Comparison of ENCODE assay signal across 24 mouse cellular contexts in genomic region chr14:73373606-73374005, GRCm38 (mm10). TPM values are rescaled to one million over a fixed set of nuclear protein-coding genes. Genes with fewer than 3 reads are reported as not detected.
DNase-seq lines count a peak whose midpoint lies in the region; ATAC-seq and TF ChIP-seq lines count a peak whose summit lies in the region.
"Had no signal": no experiment of that assay in that cellular context is flagged by ENCODE, and none has a peak within 500 bp of the region (broad histone marks: within the 10 kb centered on the region; RNA-seq: fewer than 3 reads in every experiment).

No protein-coding gene starts in this region.

- peaks cover 21% of the 10 kb centered on the region for H3K36me3 ChIP-seq in kidney, embryonic 14.5 days (ENCODE audit: control insufficient read depth, insufficient read depth, low read length)
- peaks cover 5% of the 10 kb centered on the region; the same call in 1 of the 2 replicates for H3K36me3 ChIP-seq in intestine, embryonic 16.5 days (ENCODE audit: control insufficient read depth, insufficient read depth, low read length)
- peaks cover 9% of the 10 kb centered on the region; the same call in 1 of the 2 replicates for H3K36me3 ChIP-seq in stomach, embryonic 15.5 days
- no peaks in the 10 kb centered on the region for H3K36me3 ChIP-seq in heart, embryonic 11.5 days (ENCODE audit: control insufficient read depth, insufficient read depth, low read length)

- H3K9ac ChIP-seq in kidney, embryonic 14.5 days (ENCODE audit: low read depth, low read length) = no peak overlapping the region
- H3K9ac ChIP-seq in intestine, embryonic 16.5 days (ENCODE audit: low read depth, low read length) = no peak overlapping the region
- H3K9ac ChIP-seq in stomach, embryonic 15.5 days = no peak overlapping the region
- no peak overlapping the region for H3K9ac ChIP-seq in heart, embryonic 11.5 days (ENCODE audit: low read depth, low read length)
- H3K9ac ChIP-seq: heart, embryonic 13.5 days; limb, embryonic 13.5 days; lung, embryonic 15.5 days; neural tube, embryonic 15.5 days had no signal

- DNase-seq in gastrocnemius, adult 2 months = no peak
- no peak for DNase-seq in gastrocnemius, adult 18-20 months (ENCODE audit: low spot score)
- DNase-seq in kidney, postnatal 14 days = peak; percentile 22
- no peak for DNase-seq in urinary bladder, postnatal 25 days (ENCODE audit: low spot score)
- DNase-seq: cerebellum, adult 11-12 months; embryo, embryonic 11 days; heart, postnatal 4 days; layer of hippocampus, adult 9-11 months; lung, postnatal 4 days; right cerebral cortex, postnatal 14 days; thymus, postnatal 25 days had no signal

- no peak overlapping the region for H3K4me2 ChIP-seq in kidney, embryonic 14.5 days (replicated peaks; ENCODE audit: low read depth, low read length)
- no peak overlapping the region for H3K4me2 ChIP-seq in intestine, embryonic 16.5 days (ENCODE audit: low read depth, low read length)
- H3K4me2 ChIP-seq in stomach, embryonic 15.5 days = no peak overlapping the region
- no peak overlapping the region for H3K4me2 ChIP-seq in heart, embryonic 11.5 days
- H3K4me2 ChIP-seq: heart, embryonic 13.5 days; limb, embryonic 13.5 days; lung, embryonic 15.5 days; neural tube, embryonic 15.5 days had no signal

- intact Hi-C loops in gastrocnemius, adult 2 months (cut with DNase I) = no loop called here

- no peaks in the 10 kb centered on the region for H3K27me3 ChIP-seq in kidney, embryonic 14.5 days (ENCODE audit: control insufficient read depth, insufficient read depth, low read length)
- no peaks in the 10 kb centered on the region for H3K27me3 ChIP-seq in intestine, embryonic 16.5 days (replicated peaks; ENCODE audit: control insufficient read depth, insufficient read depth, low read length)
- H3K27me3 ChIP-seq in stomach, embryonic 15.5 days (replicated peaks) = no peaks in the 10 kb centered on the region
- H3K27me3 ChIP-seq in heart, embryonic 11.5 days (ENCODE audit: control insufficient read depth, insufficient read depth, low read length) = no peaks in the 10 kb centered on the region
- H3K27me3 ChIP-seq: heart, embryonic 13.5 days; limb, embryonic 13.5 days; lung, embryonic 15.5 days; neural tube, embryonic 15.5 days; Patski had no signal

- no peaks in the 10 kb centered on the region for H3K9me3 ChIP-seq in kidney, embryonic 14.5 days (ENCODE audit: control insufficient read depth, low read length)
- H3K9me3 ChIP-seq in intestine, embryonic 16.5 days (ENCODE audit: control insufficient read depth, low read length) = no peaks in the 10 kb centered on the region
- H3K9me3 ChIP-seq in stomach, embryonic 15.5 days = no peaks in the 10 kb centered on the region
- H3K9me3 ChIP-seq in heart, embryonic 11.5 days (replicated peaks; ENCODE audit: control insufficient read depth, low read length) = no peaks in the 10 kb centered on the region
- H3K9me3 ChIP-seq: heart, embryonic 13.5 days; limb, embryonic 13.5 days; lung, embryonic 15.5 days; neural tube, embryonic 15.5 days had no signal

- WGBS in kidney, embryonic 14.5 days = 61% methylated on average over 8 of the region's 8 CpGs
- WGBS in intestine, embryonic 16.5 days = 56% methylated on average over 8 of the region's 8 CpGs
- 57% methylated on average over 8 of the region's 8 CpGs for WGBS in stomach, embryonic 15.5 days
- 64% methylated on average over 8 of the region's 8 CpGs for WGBS in heart, embryonic 11.5 days (ENCODE audit: insufficient replicate concordance)

- H3K4me3 ChIP-seq in gastrocnemius, adult 2 months = peak overlapping the region; percentile 55
- no peak overlapping the region for H3K4me3 ChIP-seq in kidney, embryonic 14.5 days (ENCODE audit: low read length)
- no peak overlapping the region for H3K4me3 ChIP-seq in intestine, embryonic 16.5 days (ENCODE audit: low read length)
- H3K4me3 ChIP-seq in stomach, embryonic 15.5 days (replicated peaks) = no peak overlapping the region
- no peak overlapping the region for H3K4me3 ChIP-seq in heart, embryonic 11.5 days (ENCODE audit: low read depth, low read length)
- H3K4me3 ChIP-seq: heart, embryonic 13.5 days; limb, embryonic 13.5 days; lung, embryonic 15.5 days; neural tube, embryonic 15.5 days had no signal

- no peak for TF ChIP-seq CTCF in gastrocnemius, adult 2 months (IDR thresholded peaks at IDR 0.05)

- no peak for ATAC-seq in kidney, embryonic 14.5 days (ENCODE audit: low FRiP score, low TSS enrichment)
- no peak for ATAC-seq in intestine, embryonic 16.5 days
- ATAC-seq in stomach, embryonic 15.5 days (ENCODE audit: insufficient read depth, low FRiP score, low read depth) = peak; percentile 14; the same call in 1 of the 2 replicates
- ATAC-seq in heart, embryonic 11.5 days (replicated peaks; ENCODE audit: insufficient number of reproducible peaks, low FRiP score, low TSS enrichment) = no peak
- ATAC-seq: CD4-positive, CD25-positive, alpha-beta regulatory T cell, adult 4 months; forebrain, embryonic 16.5 days; hindbrain, embryonic 16.5 days; midbrain, embryonic 16.5 days; Patski had no signal

- H3K4me1 ChIP-seq in kidney, embryonic 14.5 days (ENCODE audit: control insufficient read depth, insufficient read depth, low read length) = peaks cover 32% of the 10 kb centered on the region
- peaks cover 41% of the 10 kb centered on the region for H3K4me1 ChIP-seq in intestine, embryonic 16.5 days (ENCODE audit: control insufficient read depth, insufficient read depth, low read length)
- peaks cover 33% of the 10 kb centered on the region for H3K4me1 ChIP-seq in stomach, embryonic 15.5 days
- peaks cover 8% of the 10 kb centered on the region; the same call in 1 of the 2 replicates for H3K4me1 ChIP-seq in heart, embryonic 11.5 days (ENCODE audit: control insufficient read depth, insufficient read depth, low read length)

- H3K27ac ChIP-seq in gastrocnemius, adult 2 months = peak overlapping the region; percentile 79
- no peak overlapping the region for H3K27ac ChIP-seq in kidney, embryonic 14.5 days (ENCODE audit: low read depth, low read length)
- peak overlapping the region; percentile 76 for H3K27ac ChIP-seq in intestine, embryonic 16.5 days (ENCODE audit: low read length)
- no peak overlapping the region for H3K27ac ChIP-seq in stomach, embryonic 15.5 days
- H3K27ac ChIP-seq in heart, embryonic 11.5 days (ENCODE audit: low read depth, low read length) = no peak overlapping the region
- H3K27ac ChIP-seq: heart, embryonic 13.5 days; limb, embryonic 13.5 days; neural tube, embryonic 15.5 days had no signal

RNA-seq across cellular contexts. Expression of gene Itm2b, which starts 11.5 kb away (rescaled TPM):
- total RNA-seq in gastrocnemius, adult 2 months (2021) = 100 to 1,000 TPM; 255 to 336 TPM
- total RNA-seq in gastrocnemius, adult 18-20 months (2021) = 100 to 1,000 TPM; 281 to 288 TPM
- polyA plus RNA-seq in kidney, embryonic 14.5 days (2014; fragmentation: Nextera tagmentation; extraction: Ambion mirVana) = 796 and 844 TPM in 2 replicates
- polyA plus RNA-seq in intestine, embryonic 16.5 days (2015; fragmentation: Nextera tagmentation; extraction: Ambion mirVana) = 702 and 717 TPM in 2 replicates
- 866 and 945 TPM in 2 replicates for polyA plus RNA-seq in stomach, embryonic 15.5 days (2015; fragmentation: Nextera tagmentation; extraction: Ambion mirVana)
- polyA plus RNA-seq in heart, embryonic 11.5 days (2014; fragmentation: Nextera tagmentation; extraction: Ambion mirVana) = 513 and 567 TPM in 2 replicates

RNA-seq across cellular contexts. Expression of gene Rb1, which starts 48.0 kb away (rescaled TPM):
- total RNA-seq in gastrocnemius, adult 2 months (2021) = 10 to 100 TPM; 14.4 to 20.1 TPM
- 10 to 100 TPM; 15.5 to 17.8 TPM for total RNA-seq in gastrocnemius, adult 18-20 months (2021)
- polyA plus RNA-seq in kidney, embryonic 14.5 days (2014; fragmentation: Nextera tagmentation; extraction: Ambion mirVana) = 29.9 and 32.7 TPM in 2 replicates
- polyA plus RNA-seq in intestine, embryonic 16.5 days (2015; fragmentation: Nextera tagmentation; extraction: Ambion mirVana) = 13.0 and 14.9 TPM in 2 replicates
- 22.9 and 26.0 TPM in 2 replicates for polyA plus RNA-seq in stomach, embryonic 15.5 days (2015; fragmentation: Nextera tagmentation; extraction: Ambion mirVana)
- polyA plus RNA-seq in heart, embryonic 11.5 days (2014; fragmentation: Nextera tagmentation; extraction: Ambion mirVana) = 15.6 and 18.1 TPM in 2 replicates

Comparison
In these comparisons a context has a peak if more than half of its experiments do, and no peak if none do; other contexts are left out.
1. H3K27ac ChIP-seq: peak in gastrocnemius, adult 2 months (single experiment) and intestine, embryonic 16.5 days (single experiment); none in kidney, embryonic 14.5 days (single experiment), stomach, embryonic 15.5 days (single experiment) and heart, embryonic 11.5 days (single experiment).